8 mouse cellular contexts compared by ENCODE assay signal in the genomic region with DNA sequence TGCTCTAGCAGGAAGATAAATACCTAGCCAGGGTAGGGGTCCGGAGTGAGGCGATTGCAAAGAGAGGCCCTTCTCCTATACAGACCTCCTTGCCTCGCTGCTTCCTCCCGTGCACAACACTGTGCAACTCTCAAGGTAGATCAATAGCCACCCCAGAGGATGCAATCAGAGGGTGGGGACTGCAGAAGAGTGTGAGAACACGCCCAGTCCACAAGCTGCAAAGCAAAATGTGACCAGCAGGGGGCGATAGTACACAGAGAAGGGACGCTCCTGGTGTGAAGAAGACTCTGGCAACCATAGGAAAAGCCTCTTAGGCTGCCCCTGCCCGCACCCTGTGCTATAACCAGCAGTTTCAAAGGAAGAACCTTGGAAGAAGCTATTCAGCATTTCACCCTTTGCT.
DNase-seq lines count a peak whose midpoint lies in the region; ATAC-seq and TF ChIP-seq lines count a peak whose summit lies in the region.

No protein-coding gene starts in this region.

- no peaks in the 10 kb centered on the region for H3K36me3 ChIP-seq in ES-E14 (ENCODE audit: control insufficient read depth, insufficient read depth, low read length, poor library complexity, severe bottlenecking)
- H3K36me3 ChIP-seq in embryonic facial prominence, embryonic 13.5 days: no peaks in the 10 kb centered on the region
- no peaks in the 10 kb centered on the region for H3K36me3 ChIP-seq in heart, postnatal 0 days (replicated peaks; ENCODE audit: control insufficient read depth, insufficient read depth, low read length)

- in situ Hi-C loops in ES-E14 (cut with MboI; ENCODE audit: low sequenced_read_pairs in 2 of 2, unreplicated experiment in 2 of 2): no loop called here

- H3K9me3 ChIP-seq in ES-E14 (ENCODE audit: control insufficient read depth, insufficient read depth, low read depth, low read length): no peaks in the 10 kb centered on the region
- H3K9me3 ChIP-seq in embryonic facial prominence, embryonic 13.5 days: 0 out of 2 replicates have a peak, but pooled peaks cover 2% of the 10 kb centered on the region
- H3K9me3 ChIP-seq in heart, postnatal 0 days (replicated peaks; ENCODE audit: control insufficient read depth, low read length): no peaks in the 10 kb centered on the region

- 37% methylated on average over 8 of the region's 8 CpGs for WGBS in embryonic facial prominence, embryonic 13.5 days
- 41% methylated on average over 8 of the region's 8 CpGs for WGBS in heart, postnatal 0 days
- WGBS in lung, adult 2 months: 34% methylated on average over 8 of the region's 8 CpGs

- no peak for TF ChIP-seq EP300 in heart, postnatal 0 days (IDR thresholded peaks at IDR 0.05; ENCODE audit: low read depth)

- peak; percentile 64 for TF ChIP-seq CTCF in bone marrow macrophage, adult 2 months (IDR thresholded peaks at IDR 0.05; ENCODE audit: low read depth, low read length)
- peak; percentile 75 for TF ChIP-seq CTCF in heart, postnatal 0 days (IDR thresholded peaks at IDR 0.05; ENCODE audit: low read depth)
- TF ChIP-seq CTCF in lung, adult 2 months (IDR thresholded peaks at IDR 0.05; ENCODE audit: insufficient read depth, low read length): peak; percentile 68

- peak; percentile 82 for DNase-seq in ES-E14 (ENCODE audit: low read depth, low spot score)
- DNase-seq in heart, postnatal 0 days (ENCODE audit: low spot score): peak; percentile 39
- DNase-seq in kidney, postnatal 36 days: peak; percentile 36 to 87
- peak; percentile 47 for DNase-seq in lung, adult 2 months
- peak; percentile 59 for DNase-seq in retina, postnatal 7 days (ENCODE audit: low read depth, low spot score)
- DNase-seq in yolk sac, embryonic 10.5 days (ENCODE audit: low spot score): peak; percentile 40

- ATAC-seq in embryonic facial prominence, embryonic 13.5 days (ENCODE audit: insufficient number of reproducible peaks, insufficient read depth, low FRiP score, low TSS enrichment, low read depth): 0 out of 2 replicates have a peak, but pooled peaks have one; percentile 48
- ATAC-seq in heart, postnatal 0 days (ENCODE audit: insufficient read depth, low read depth): peak; percentile 41; the same call in 1 of the 2 replicates

- H3K27ac ChIP-seq in ES-E14 (ENCODE audit: insufficient read depth, low read depth, low read length, poor library complexity, severe bottlenecking): no peak overlapping the region
- no peak overlapping the region for H3K27ac ChIP-seq in bone marrow macrophage, adult 2 months (ENCODE audit: insufficient read depth, low read depth, low read length)
- H3K27ac ChIP-seq in embryonic facial prominence, embryonic 13.5 days: no peak overlapping the region
- no peak overlapping the region for H3K27ac ChIP-seq in heart, postnatal 0 days (ENCODE audit: low read depth)

- H3K4me3 ChIP-seq in ES-E14 (ENCODE audit: insufficient read depth in 1 of 2, low read depth in 1 of 2, low read length in 2 of 2, poor library complexity in 1 of 2, severe bottlenecking in 1 of 2): no peak overlapping the region
- H3K4me3 ChIP-seq in bone marrow macrophage, adult 2 months (ENCODE audit: insufficient read depth, low read length): no peak overlapping the region
- H3K4me3 ChIP-seq in embryonic facial prominence, embryonic 13.5 days: no peak overlapping the region
- H3K4me3 ChIP-seq in heart, postnatal 0 days (ENCODE audit: low read depth, low read length): no peak overlapping the region
- no peak overlapping the region for H3K4me3 ChIP-seq in lung, adult 2 months (replicated peaks; ENCODE audit: extremely low read depth, low read depth, low read length)

- H3K9ac ChIP-seq in ES-E14 (ENCODE audit: insufficient read depth, low read depth, low read length, poor library complexity, severe bottlenecking): no peak overlapping the region
- H3K9ac ChIP-seq in embryonic facial prominence, embryonic 13.5 days: no peak overlapping the region
- H3K9ac ChIP-seq in heart, postnatal 0 days (replicated peaks; ENCODE audit: low read depth, low read length): no peak overlapping the region

- H3K27me3 ChIP-seq in embryonic facial prominence, embryonic 13.5 days: no peaks in the 10 kb centered on the region
- H3K27me3 ChIP-seq in heart, postnatal 0 days (ENCODE audit: control insufficient read depth, insufficient read depth, low read length): no peaks in the 10 kb centered on the region

- TF ChIP-seq POLR2A in bone marrow macrophage, adult 2 months (IDR thresholded peaks at IDR 0.05; ENCODE audit: borderline replicate concordance, low read depth, low read length): no peak
- no peak for TF ChIP-seq POLR2A in lung, adult 2 months (IDR thresholded peaks at IDR 0.05; ENCODE audit: borderline replicate concordance, extremely low read depth, low read depth, low read length)

- no peaks in the 10 kb centered on the region for H3K4me1 ChIP-seq in ES-E14 (ENCODE audit: control insufficient read depth in 2 of 2, insufficient read depth in 2 of 2, low read length in 2 of 2, poor library complexity in 1 of 2)
- H3K4me1 ChIP-seq in bone marrow macrophage, adult 2 months (ENCODE audit: control insufficient read depth, insufficient read depth, low read length): no peaks in the 10 kb centered on the region
- no peaks in the 10 kb centered on the region for H3K4me1 ChIP-seq in embryonic facial prominence, embryonic 13.5 days
- H3K4me1 ChIP-seq in heart, postnatal 0 days (ENCODE audit: control insufficient read depth, insufficient read depth): no peaks in the 10 kb centered on the region
- H3K4me1 ChIP-seq in lung, adult 2 months (ENCODE audit: control insufficient read depth, insufficient read depth, low read length): no peaks in the 10 kb centered on the region

- H3K4me2 ChIP-seq in embryonic facial prominence, embryonic 13.5 days: no peak overlapping the region
- H3K4me2 ChIP-seq in heart, postnatal 0 days (ENCODE audit: low read depth, low read length): no peak overlapping the region

TF ChIP-seq in ES-E14, 5 proteins besides CTCF, POLR2A, EP300 and RAD21:
- no peak for TF ChIP-seq ZNF384 (IDR thresholded peaks at IDR 0.05; ENCODE audit: low read depth, low read length)
- TF ChIP-seq MAFK (IDR thresholded peaks at IDR 0.05; ENCODE audit: insufficient read depth, low read depth, low read length): no peak
- peak; percentile 61; the same call in 1 of the 2 replicates for TF ChIP-seq ZC3H11A (IDR thresholded peaks at IDR 0.05; ENCODE audit: borderline replicate concordance, low read depth, low read length)
